Mouse (Mus musculus) colon, adult 2 months (tissue): Measurements from ENCODE around the gene Lcn9. TPM values are rescaled to one million over a fixed set of nuclear protein-coding genes. Genes with fewer than 3 reads are reported as not detected.

Experiments
- polyA plus RNA-seq: library from polyadenylated mRNA; depleted of rRNA; stranded (reverse); fragments of >200 nt; gene quantifications from 2 replicates; pipeline ENCODE4 v1.2.3, GENCODE M21; 2012; rRNA removed

The Lcn9 gene
- not detected in 2 replicates for polyA plus RNA-seq

GRCm38 (mm10) chr2:25822806-25823205 lies at the start of gene Lcn9:
Gene Lcn9, plus strand, starts transcription at chr2:25823153.

GRCm38 (mm10) chr2:25776717-25777116 lies 46.2 kb upstream of the Lcn9 start, which contains the start of gene Lcn11:
Gene Lcn11, plus strand, starts transcription at chr2:25777017.

GRCm38 (mm10) chr2:25781957-25782356 lies 41.0 kb upstream of the Lcn9 start, which contains the start of gene Gm13539:
Gene Gm13539, plus strand, starts transcription at chr2:25782257.

GRCm38 (mm10) chr2:25815748-25816147 lies 7.2 kb upstream of the Lcn9 start, which contains the start of gene Glt6d1:
Gene Glt6d1, minus strand, starts transcription at chr2:25815848.

GRCm38 (mm10) chr2:25847226-25847625 lies 24.3 kb downstream of the Lcn9 start, which contains the start of gene Sohlh1:
Gene Sohlh1, minus strand, starts transcription at chr2:25847248.

GRCm38 (mm10) chr2:25863337-25864131 lies 40.6 kb downstream of the Lcn9 start, which contains the start of gene Kcnt1:
Gene Kcnt1, plus strand, starts transcription at chr2:25863734.

Other genes starting within 250 kb of the Lcn9 start
- gene Mamdc4, start 248.3 kb upstream of the Lcn9 start, polyA plus RNA-seq: 3.1 and 10.3 TPM in 2 replicates
- 20.9 and 24.9 TPM in 2 replicates for gene Phpt1, start 247.9 kb upstream of the Lcn9 start, polyA plus RNA-seq
- gene Ajm1, start 241.4 kb upstream of the Lcn9 start, polyA plus RNA-seq: 2.2 and 2.4 TPM in 2 replicates
- gene Rabl6, start 214.6 kb upstream of the Lcn9 start, polyA plus RNA-seq: 64.1 and 64.2 TPM in 2 replicates
- gene Ccdc183, start 205.5 kb upstream of the Lcn9 start, polyA plus RNA-seq: 0.07 TPM in 2 replicates
- gene Tmem141, start 201.1 kb upstream of the Lcn9 start, polyA plus RNA-seq: 20.6 and 23.5 TPM in 2 replicates
- gene Fcna, start 195.1 kb upstream of the Lcn9 start, polyA plus RNA-seq: 9.5 and 10.1 TPM in 2 replicates
- not detected in 2 replicates for gene Lcn8, start 170.0 kb upstream of the Lcn9 start, polyA plus RNA-seq
- not detected in 2 replicates for gene Lcn5, start 165.2 kb upstream of the Lcn9 start, polyA plus RNA-seq
- gene Lcn6, start 146.4 kb upstream of the Lcn9 start, polyA plus RNA-seq: not detected in 2 replicates
- not detected in 2 replicates for gene Lcn10, start 140.4 kb upstream of the Lcn9 start, polyA plus RNA-seq
- gene Obp2a, start 123.1 kb upstream of the Lcn9 start, polyA plus RNA-seq: not detected in 2 replicates
- 43.1 and 46.6 TPM in 2 replicates for gene Bmyc, start 116.4 kb upstream of the Lcn9 start, polyA plus RNA-seq
- not detected in 2 replicates for gene Obp2b, start 86.1 kb upstream of the Lcn9 start, polyA plus RNA-seq
- not detected in 2 replicates for gene Lcn3, start 57.6 kb upstream of the Lcn9 start, polyA plus RNA-seq
- not detected in 2 replicates for gene Lcn11, start 46.1 kb upstream of the Lcn9 start, polyA plus RNA-seq
- not detected in 2 replicates for gene Gm13539, start 40.9 kb upstream of the Lcn9 start, polyA plus RNA-seq
- gene Glt6d1, start 7.3 kb upstream of the Lcn9 start, polyA plus RNA-seq: not detected in 2 replicates
- not detected in 2 replicates for gene Sohlh1, start 24.1 kb downstream of the Lcn9 start, polyA plus RNA-seq
- 2.3 and 4.0 TPM in 2 replicates for gene Kcnt1, start 40.6 kb downstream of the Lcn9 start, polyA plus RNA-seq
- gene Camsap1, start 160.1 kb downstream of the Lcn9 start, polyA plus RNA-seq: 3.7 and 8.0 TPM in 2 replicates
- 65.0 and 65.8 TPM in 2 replicates for gene Ubac1, start 198.6 kb downstream of the Lcn9 start, polyA plus RNA-seq